Mouse (Mus musculus): ENCODE results near the gene Coro7. TPM values are rescaled to one million over a fixed set of nuclear protein-coding genes. Genes with fewer than 3 reads are reported as not detected.

The Coro7 gene
- polyA plus RNA-seq, 1 experiment from 2014 or later = 12.2 TPM

- Histone ChIP-seq H3K9me3 (replicated peaks; ENCODE audit: control insufficient read depth, low read length) (no peaks in the 10 kb centered on the region), H3K4me2 (ENCODE audit: low read depth, low read length) (peak overlapping the region; percentile 27), H3K4me3 (ENCODE audit: low read depth, low read length) (no peak overlapping the region), H3K27ac (replicated peaks; ENCODE audit: low read depth, low read length) (peak overlapping the region; percentile 96), H3K4me1 (ENCODE audit: control insufficient read depth, insufficient read depth, low read length) (no peaks in the 10 kb centered on the region; the same call in none of the 2 replicates), H3K27me3 (ENCODE audit: control insufficient read depth, insufficient read depth, low read length) (no peaks in the 10 kb centered on the region), H3K36me3 (replicated peaks; ENCODE audit: control insufficient read depth, insufficient read depth, low read depth, low read length) (no peaks in the 10 kb centered on the region), H3K9ac (replicated peaks; ENCODE audit: low read length) (peak overlapping the region; percentile 44)
- DNase-seq (ENCODE audit: low spot score) (peak; percentile 94), ATAC-seq (replicated peaks; ENCODE audit: insufficient number of reproducible peaks, low FRiP score, low TSS enrichment, low read depth) (peak; percentile 87)
- 15% methylated on average over 11 of the region's 11 CpGs for WGBS
Observed at GRCm38 (mm10) chr16:4658781-4659245, 20.8 kb downstream of the Coro7 start.

DNA sequence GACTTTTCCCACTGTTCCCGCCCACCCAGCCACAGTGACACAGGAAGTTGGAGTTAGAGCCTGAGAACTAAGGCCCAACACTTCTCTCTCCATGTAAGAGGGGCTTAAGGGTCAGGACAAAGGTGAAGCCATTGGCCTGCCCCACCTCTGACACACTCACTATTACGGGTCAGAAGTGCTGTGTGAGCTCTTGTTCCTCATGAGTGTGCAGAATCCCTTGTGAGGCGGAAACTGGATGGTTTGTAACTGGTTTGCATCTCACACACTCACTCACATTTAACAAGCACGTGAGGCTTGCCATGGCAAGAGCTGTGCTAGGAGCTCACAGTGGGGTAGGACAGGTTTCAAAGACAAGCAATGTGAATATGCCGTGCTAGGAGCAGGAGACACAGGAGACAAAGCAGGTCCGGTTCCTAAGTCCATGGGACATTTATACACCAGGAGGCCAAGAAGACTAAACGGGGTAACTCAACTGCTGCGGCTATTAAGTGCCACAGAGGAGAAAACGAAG is 23.0 kb downstream of the Coro7 start:
- Histone ChIP-seq H3K4me3 (ENCODE audit: low read depth, low read length) (no peak overlapping the region), H3K4me2 (ENCODE audit: low read depth, low read length) (no peak overlapping the region), H3K36me3 (replicated peaks; ENCODE audit: control insufficient read depth, insufficient read depth, low read depth, low read length) (no peaks in the 10 kb centered on the region; the same call in 1 of the 2 replicates), H3K27me3 (ENCODE audit: control insufficient read depth, insufficient read depth, low read length) (no peaks in the 10 kb centered on the region), H3K4me1 (ENCODE audit: control insufficient read depth, insufficient read depth, low read length) (peaks cover 12% of the 10 kb centered on the region), H3K9me3 (replicated peaks; ENCODE audit: control insufficient read depth, low read length) (no peaks in the 10 kb centered on the region), H3K9ac (replicated peaks; ENCODE audit: low read length) (no peak overlapping the region), H3K27ac (replicated peaks; ENCODE audit: low read depth, low read length) (peak overlapping the region; percentile 39; the same call in 1 of the 2 replicates)
- ATAC-seq (replicated peaks; ENCODE audit: insufficient number of reproducible peaks, low FRiP score, low TSS enrichment, low read depth) = no peak
- DNase-seq (ENCODE audit: low spot score) = no peak
- 50% methylated on average over 9 of the region's 9 CpGs for WGBS

DNA sequence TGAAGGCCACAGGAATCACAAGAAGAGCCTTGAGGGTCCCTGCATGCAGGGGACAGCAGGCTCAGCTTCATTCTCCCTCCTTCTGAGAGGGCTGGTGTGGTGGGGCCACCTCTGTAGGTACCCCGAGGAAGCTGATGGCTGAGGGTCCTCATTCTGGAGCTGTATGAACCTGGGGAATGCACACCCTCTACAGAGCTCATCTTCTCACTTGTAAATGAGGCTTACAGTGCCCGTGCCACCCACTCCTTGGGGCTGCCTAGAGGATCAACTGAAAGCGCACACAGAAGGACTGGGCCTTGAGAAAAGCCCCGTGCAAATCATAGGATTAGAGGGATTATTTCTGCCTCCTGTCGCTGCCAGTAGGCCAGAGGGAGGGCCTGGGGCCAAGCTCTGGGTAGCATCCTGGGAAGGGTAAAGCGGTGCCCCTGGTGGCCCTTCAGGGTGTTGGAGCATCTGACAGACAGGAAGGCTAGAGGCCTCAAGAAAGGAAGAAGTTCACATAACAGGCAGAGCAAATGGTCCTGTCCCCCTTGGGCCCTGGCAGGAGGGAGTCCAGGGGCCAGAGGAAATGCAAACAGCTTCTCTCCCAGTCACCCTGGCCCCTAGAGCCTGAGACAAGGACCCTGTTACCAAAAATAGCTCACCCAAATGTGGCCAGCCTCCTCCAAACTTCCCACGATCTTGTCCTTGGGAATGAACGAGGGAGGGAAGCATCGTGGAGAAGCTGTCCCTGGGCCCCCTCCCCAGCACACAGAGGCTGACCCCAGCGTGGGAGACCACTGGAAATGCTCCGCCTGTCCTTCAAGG is 23.6 kb downstream of the Coro7 start:
- Histone ChIP-seq H3K36me3 (replicated peaks; ENCODE audit: control insufficient read depth, insufficient read depth, low read depth, low read length) (no peaks in the 10 kb centered on the region; the same call in 1 of the 2 replicates), H3K9ac (replicated peaks; ENCODE audit: low read length) (0 out of 2 replicates have a peak overlapping the region, but pooled peaks have one; percentile 11), H3K4me1 (ENCODE audit: control insufficient read depth, insufficient read depth, low read length) (peaks cover 16% of the 10 kb centered on the region), H3K27me3 (ENCODE audit: control insufficient read depth, insufficient read depth, low read length) (no peaks in the 10 kb centered on the region), H3K4me3 (ENCODE audit: low read depth, low read length) (no peak overlapping the region), H3K27ac (replicated peaks; ENCODE audit: low read depth, low read length) (no peak overlapping the region), H3K4me2 (ENCODE audit: low read depth, low read length) (no peak overlapping the region), H3K9me3 (replicated peaks; ENCODE audit: control insufficient read depth, low read length) (no peaks in the 10 kb centered on the region)
- DNase-seq (ENCODE audit: low spot score) (peak; percentile 31), ATAC-seq (replicated peaks; ENCODE audit: insufficient number of reproducible peaks, low FRiP score, low TSS enrichment, low read depth) (no peak)
- 18% methylated on average over 11 of the region's 11 CpGs for WGBS

- no peaks in the 10 kb centered on the region; the same call in none of the 2 replicates for H3K36me3 ChIP-seq (replicated peaks; ENCODE audit: control insufficient read depth, insufficient read depth, low read depth, low read length)
- H3K4me1 ChIP-seq (ENCODE audit: control insufficient read depth, insufficient read depth, low read length) = peaks cover 16% of the 10 kb centered on the region
- no peaks in the 10 kb centered on the region for H3K9me3 ChIP-seq (replicated peaks; ENCODE audit: control insufficient read depth, low read length)
- WGBS = 63% methylated on average over 4 of the region's 4 CpGs
- no peaks in the 10 kb centered on the region for H3K27me3 ChIP-seq (ENCODE audit: control insufficient read depth, insufficient read depth, low read length)
- H3K9ac ChIP-seq (replicated peaks; ENCODE audit: low read length) = 0 out of 2 replicates have a peak overlapping the region, but pooled peaks have one; percentile 11
- no peak overlapping the region for H3K4me3 ChIP-seq (ENCODE audit: low read depth, low read length)
- no peak overlapping the region for H3K27ac ChIP-seq (replicated peaks; ENCODE audit: low read depth, low read length)
- DNase-seq (ENCODE audit: low spot score) (no peak), ATAC-seq (replicated peaks; ENCODE audit: insufficient number of reproducible peaks, low FRiP score, low TSS enrichment, low read depth) (no peak)
- no peak overlapping the region for H3K4me2 ChIP-seq (ENCODE audit: low read depth, low read length)
Observed at GRCm38 (mm10) chr16:4655251-4655734, 24.3 kb downstream of the Coro7 start.

DNA sequence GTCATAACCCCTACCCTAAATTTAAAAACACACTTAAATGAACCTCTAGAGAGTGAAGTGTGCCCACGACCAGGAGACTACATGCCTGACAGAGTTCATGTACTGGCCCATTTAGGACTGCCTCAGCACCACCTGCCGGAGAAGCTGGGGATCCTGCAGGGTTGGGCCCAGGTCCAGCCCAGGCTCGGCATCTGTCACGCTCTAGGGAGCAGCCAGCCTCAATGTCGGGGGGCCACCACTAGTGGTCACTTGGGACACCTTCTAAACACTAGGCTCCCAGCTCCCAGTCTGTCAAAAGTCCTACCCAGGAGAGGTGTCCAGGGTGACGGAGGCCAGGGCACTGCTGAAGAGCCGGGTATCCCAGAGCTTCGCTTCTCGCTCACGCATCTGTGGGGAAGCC is 24.9 kb downstream of the Coro7 start:
- Histone ChIP-seq H3K9me3 (replicated peaks; ENCODE audit: control insufficient read depth, low read length) (no peaks in the 10 kb centered on the region), H3K27ac (replicated peaks; ENCODE audit: low read depth, low read length) (no peak overlapping the region), H3K4me2 (ENCODE audit: low read depth, low read length) (no peak overlapping the region), H3K36me3 (replicated peaks; ENCODE audit: control insufficient read depth, insufficient read depth, low read depth, low read length) (peaks cover 2% of the 10 kb centered on the region), H3K4me3 (ENCODE audit: low read depth, low read length) (no peak overlapping the region), H3K9ac (replicated peaks; ENCODE audit: low read length) (no peak overlapping the region), H3K4me1 (ENCODE audit: control insufficient read depth, insufficient read depth, low read length) (peaks cover 16% of the 10 kb centered on the region), H3K27me3 (ENCODE audit: control insufficient read depth, insufficient read depth, low read length) (no peaks in the 10 kb centered on the region)
- WGBS = 81% methylated on average over 10 of the region's 10 CpGs
- DNase-seq (ENCODE audit: low spot score) (no peak), ATAC-seq (replicated peaks; ENCODE audit: insufficient number of reproducible peaks, low FRiP score, low TSS enrichment, low read depth) (no peak)

- peaks cover 16% of the 10 kb centered on the region for H3K4me1 ChIP-seq (ENCODE audit: control insufficient read depth, insufficient read depth, low read length)
- peak; percentile 42 for DNase-seq (ENCODE audit: low spot score)
Observed at GRCm38 (mm10) chr16:4652707-4653416, 26.7 kb downstream of the Coro7 start.

DNA sequence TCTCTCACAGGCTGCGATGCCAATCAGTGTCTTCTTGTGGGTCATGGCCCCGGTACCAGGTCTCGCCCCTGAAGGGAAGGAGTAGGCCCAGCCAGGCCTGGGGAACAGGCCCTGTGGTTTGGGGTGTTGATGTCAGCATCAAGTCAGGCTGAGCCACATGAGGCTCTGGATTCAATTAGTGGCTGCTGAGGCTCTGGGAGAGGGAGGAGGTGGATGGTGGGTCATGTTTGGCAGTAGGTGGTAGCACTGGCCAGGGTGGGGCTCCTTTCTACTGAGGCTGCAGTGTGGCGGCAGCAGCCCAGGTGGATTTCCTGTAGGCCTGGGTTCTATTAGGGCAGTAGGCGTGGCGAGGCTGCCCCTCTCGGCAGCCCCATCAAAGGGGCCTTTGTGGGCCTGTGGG is 28.0 kb downstream of the Coro7 start:
- DNase-seq (ENCODE audit: low spot score) (peak; percentile 93), ATAC-seq (replicated peaks; ENCODE audit: insufficient number of reproducible peaks, low FRiP score, low TSS enrichment, low read depth) (peak; percentile 85)
- WGBS = 24% methylated on average over 7 of the region's 7 CpGs
- Histone ChIP-seq H3K27ac (replicated peaks; ENCODE audit: low read depth, low read length) (peak overlapping the region; percentile 93), H3K4me3 (ENCODE audit: low read depth, low read length) (no peak overlapping the region), H3K4me2 (ENCODE audit: low read depth, low read length) (no peak overlapping the region; the same call in 1 of the 2 replicates), H3K9ac (replicated peaks; ENCODE audit: low read length) (no peak overlapping the region), H3K27me3 (ENCODE audit: control insufficient read depth, insufficient read depth, low read length) (no peaks in the 10 kb centered on the region), H3K9me3 (replicated peaks; ENCODE audit: control insufficient read depth, low read length) (no peaks in the 10 kb centered on the region), H3K36me3 (replicated peaks; ENCODE audit: control insufficient read depth, insufficient read depth, low read depth, low read length) (peaks cover 7% of the 10 kb centered on the region), H3K4me1 (ENCODE audit: control insufficient read depth, insufficient read depth, low read length) (peaks cover 24% of the 10 kb centered on the region)

More at GRCm38 (mm10) chr16:4652707-4653416, 26.7 kb downstream of the Coro7 start:
- no peaks in the 10 kb centered on the region for H3K27me3 ChIP-seq (ENCODE audit: control insufficient read depth, insufficient read depth, low read length)
- H3K4me2 ChIP-seq (ENCODE audit: low read depth, low read length) = no peak overlapping the region; the same call in 1 of the 2 replicates
- no peak overlapping the region for H3K4me3 ChIP-seq (ENCODE audit: low read depth, low read length)
- H3K27ac ChIP-seq (replicated peaks; ENCODE audit: low read depth, low read length) = peak overlapping the region; percentile 93
- H3K9me3 ChIP-seq (replicated peaks; ENCODE audit: control insufficient read depth, low read length) = no peaks in the 10 kb centered on the region
- peaks cover 7% of the 10 kb centered on the region for H3K36me3 ChIP-seq (replicated peaks; ENCODE audit: control insufficient read depth, insufficient read depth, low read depth, low read length)
- H3K9ac ChIP-seq (replicated peaks; ENCODE audit: low read length) = 0 out of 2 replicates have a peak overlapping the region, but pooled peaks have one; percentile 25
- WGBS = 53% methylated on average over 4 of the region's 4 CpGs
- no peak for ATAC-seq (replicated peaks; ENCODE audit: insufficient number of reproducible peaks, low FRiP score, low TSS enrichment, low read depth)

Data from embryonic facial prominence, embryonic 11.5 days (tissue).